ENCODE assay signal across 27 mouse cellular contexts in the genomic region with DNA sequence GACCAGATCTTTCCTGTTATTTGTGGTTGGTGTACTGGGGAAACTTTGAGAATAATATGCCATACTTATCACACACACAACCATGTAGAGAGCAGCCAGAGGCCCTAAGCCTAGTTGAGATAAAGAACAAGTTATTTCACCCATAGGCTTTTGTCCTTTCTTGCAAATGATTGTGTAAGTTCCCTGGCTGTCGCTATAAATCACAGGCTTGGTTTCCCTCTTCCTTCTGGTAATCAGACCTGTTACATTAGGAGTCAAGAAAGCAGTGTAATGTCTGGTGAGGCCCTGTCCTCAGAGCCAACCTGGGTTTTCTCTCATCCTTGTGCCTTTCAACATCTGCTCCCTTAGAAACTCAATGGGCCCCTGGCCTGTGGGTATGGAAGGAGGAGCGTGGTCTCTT.
DNase-seq lines count a peak whose midpoint lies in the region; ATAC-seq and TF ChIP-seq lines count a peak whose summit lies in the region.
"Had no signal": no experiment of that assay in that cellular context is flagged by ENCODE, and none has a peak within 500 bp of the region (broad histone marks: within the 10 kb centered on the region; RNA-seq: fewer than 3 reads in every experiment).

No protein-coding gene starts in this region.

- H3K4me1 ChIP-seq in stomach, embryonic 16.5 days (ENCODE audit: control insufficient read depth, insufficient read depth, low read length) = no peaks in the 10 kb centered on the region
- H3K4me1 ChIP-seq in stomach, postnatal 0 days (replicated peaks; ENCODE audit: control insufficient read depth, insufficient read depth) = no peaks in the 10 kb centered on the region

- H3K9me3 ChIP-seq in stomach, embryonic 16.5 days (replicated peaks; ENCODE audit: control insufficient read depth, low read length) = no peaks in the 10 kb centered on the region
- H3K9me3 ChIP-seq in stomach, postnatal 0 days (ENCODE audit: control insufficient read depth, low read length) = no peaks in the 10 kb centered on the region
- H3K9me3 ChIP-seq: embryonic facial prominence, embryonic 12.5 days; embryonic facial prominence, embryonic 15.5 days; forebrain, embryonic 12.5 days; forebrain, embryonic 15.5 days had no signal

- no peaks in the 10 kb centered on the region for H3K27me3 ChIP-seq in stomach, embryonic 16.5 days (ENCODE audit: control insufficient read depth, insufficient read depth, low read length)
- no peaks in the 10 kb centered on the region for H3K27me3 ChIP-seq in stomach, postnatal 0 days (ENCODE audit: control insufficient read depth, insufficient read depth, low read length)
- H3K27me3 ChIP-seq: CH12.LX; embryonic facial prominence, embryonic 12.5 days; embryonic facial prominence, embryonic 15.5 days; forebrain, embryonic 15.5 days had no signal

- no peaks in the 10 kb centered on the region for H3K36me3 ChIP-seq in stomach, embryonic 16.5 days (ENCODE audit: control insufficient read depth, insufficient read depth, low read length)
- no peaks in the 10 kb centered on the region for H3K36me3 ChIP-seq in stomach, postnatal 0 days (ENCODE audit: control insufficient read depth, insufficient read depth, low read length)
- H3K36me3 ChIP-seq: embryonic facial prominence, embryonic 12.5 days; embryonic facial prominence, embryonic 15.5 days; forebrain, embryonic 12.5 days; forebrain, embryonic 15.5 days; G1E had no signal

- H3K4me3 ChIP-seq in stomach, embryonic 16.5 days (replicated peaks; ENCODE audit: low read length) = no peak overlapping the region
- no peak overlapping the region for H3K4me3 ChIP-seq in stomach, postnatal 0 days (ENCODE audit: low read depth, low read length)
- no peak overlapping the region for H3K4me3 ChIP-seq in layer of hippocampus, adult 2 months
- H3K4me3 ChIP-seq: embryonic facial prominence, embryonic 12.5 days; embryonic facial prominence, embryonic 15.5 days; forebrain, embryonic 12.5 days; forebrain, embryonic 15.5 days had no signal

- no peak overlapping the region for H3K9ac ChIP-seq in stomach, embryonic 16.5 days (ENCODE audit: low read length)
- no peak overlapping the region for H3K9ac ChIP-seq in stomach, postnatal 0 days (ENCODE audit: low read length)
- H3K9ac ChIP-seq: embryonic facial prominence, embryonic 12.5 days; embryonic facial prominence, embryonic 15.5 days; forebrain, embryonic 12.5 days; forebrain, embryonic 15.5 days; hindbrain, embryonic 14.5 days had no signal

- no peak for DNase-seq in stomach, postnatal 0 days (ENCODE audit: low spot score)
- DNase-seq in urinary bladder, postnatal 36 days (ENCODE audit: low spot score in 2 of 2) = peak; percentile 23 to 38
- no peak for DNase-seq in urinary bladder, postnatal 4 days (ENCODE audit: low spot score in 2 of 2)
- DNase-seq in gonadal fat pad, adult 2 months (ENCODE audit: low read depth) = peak; percentile 56
- no peak for DNase-seq in layer of hippocampus, adult 2 months (ENCODE audit: low spot score in 2 of 2)
- no peak for DNase-seq in T-cell, adult 2 months (ENCODE audit: low spot score)
- DNase-seq: adrenal gland, postnatal 10 days; adrenal gland, postnatal 36 days; B cell, adult 2 months; cerebellum, adult 18-20 months; cerebellum, adult 9-10 months; cerebellum, postnatal 14 days; gastrocnemius, postnatal 25 days; heart, adult 11 months had no signal

- H3K4me2 ChIP-seq in stomach, embryonic 16.5 days (ENCODE audit: low read depth, low read length) = no peak overlapping the region
- H3K4me2 ChIP-seq in stomach, postnatal 0 days (replicated peaks; ENCODE audit: low read depth) = no peak overlapping the region
- H3K4me2 ChIP-seq: embryonic facial prominence, embryonic 12.5 days; embryonic facial prominence, embryonic 15.5 days; forebrain, embryonic 12.5 days; forebrain, embryonic 15.5 days; heart, embryonic 11.5 days; hindbrain, embryonic 14.5 days had no signal

- no peak for TF ChIP-seq EP300 in stomach, postnatal 0 days (optimal IDR thresholded peaks at IDR 0.05)

- WGBS in stomach, embryonic 16.5 days = 73% methylated on average over 2 of the region's 2 CpGs
- WGBS in stomach, postnatal 0 days = 69% methylated on average over 2 of the region's 2 CpGs

- H3K27ac ChIP-seq in stomach, embryonic 16.5 days (ENCODE audit: low read length) = peak overlapping the region; percentile 53; the same call in 1 of the 2 replicates
- H3K27ac ChIP-seq in stomach, postnatal 0 days (replicated peaks) = no peak overlapping the region
- no peak overlapping the region for H3K27ac ChIP-seq in layer of hippocampus, adult 2 months
- H3K27ac ChIP-seq: embryonic facial prominence, embryonic 12.5 days; embryonic facial prominence, embryonic 15.5 days; forebrain, embryonic 12.5 days; forebrain, embryonic 15.5 days; hindbrain, embryonic 14.5 days; hindbrain, postnatal 0 days had no signal

- no peak for TF ChIP-seq CTCF in stomach, postnatal 0 days (IDR thresholded peaks at IDR 0.05; ENCODE audit: low read depth)
- TF ChIP-seq CTCF in layer of hippocampus, adult 2 months (conservative IDR thresholded peaks at IDR 0.05) = no peak

- peak; percentile 53; the same call in 1 of the 2 replicates for ATAC-seq in stomach, embryonic 16.5 days (ENCODE audit: insufficient read depth, low FRiP score)
- ATAC-seq in stomach, postnatal 0 days (ENCODE audit: low FRiP score, low TSS enrichment) = no peak
- peak; percentile 50 for ATAC-seq in megakaryocyte progenitor cell, adult 5-6 weeks (replicated peaks; ENCODE audit: poor library complexity)
- ATAC-seq: forebrain, embryonic 15.5 days; hindbrain, postnatal 0 days; inflammation-experienced regulatory T-cells, adult 6 months; Patski had no signal

Comparison
In these comparisons a context has a peak if more than half of its experiments do, and no peak if none do; other contexts are left out.
1. DNase-seq: peak in urinary bladder, postnatal 36 days (2 of 2) and gonadal fat pad, adult 2 months (single experiment); none in stomach, postnatal 0 days (single experiment), urinary bladder, postnatal 4 days (0 of 2), layer of hippocampus, adult 2 months (0 of 2) and T-cell, adult 2 months (single experiment).